Mouse (Mus musculus): ENCODE data around the gene Tnfaip8l1.

The Tnfaip8l1 gene

GRCm38 (mm10) chr17:56137839-56138613, 24.3 kb upstream of the Tnfaip8l1 start:
- no peak for DNase-seq (ENCODE audit: low read depth, low spot score)

GRCm38 (mm10) chr17:56139355-56139754, 22.9 kb upstream of the Tnfaip8l1 start:
- no peak for DNase-seq (ENCODE audit: low read depth, low spot score)

GRCm38 (mm10) chr17:56139858-56140595, 22.2 kb upstream of the Tnfaip8l1 start, which contains the start of gene Sema6b:
Gene Sema6b (minus strand): TSS chr17:56140343.
- no peak for DNase-seq (ENCODE audit: low read depth, low spot score)

GRCm38 (mm10) chr17:56141702-56142605, 20.3 kb upstream of the Tnfaip8l1 start:
- no peak for DNase-seq (ENCODE audit: low read depth, low spot score)

- DNase-seq (ENCODE audit: low read depth, low spot score): no peak
These were observed 17.7 kb upstream of the Tnfaip8l1 start for GRCm38 (mm10) chr17:56144546-56144945.

GRCm38 (mm10) chr17:56146131-56146530, 16.1 kb upstream of the Tnfaip8l1 start:
- DNase-seq (ENCODE audit: low read depth, low spot score): no peak

GRCm38 (mm10) chr17:56147420-56147819, 14.9 kb upstream of the Tnfaip8l1 start:
- DNase-seq (ENCODE audit: low read depth, low spot score): no peak

- DNase-seq (ENCODE audit: low read depth, low spot score): no peak
These were observed 14.0 kb upstream of the Tnfaip8l1 start for GRCm38 (mm10) chr17:56148280-56148679.

- DNase-seq (ENCODE audit: low read depth, low spot score): no peak
These were observed 13.3 kb upstream of the Tnfaip8l1 start for GRCm38 (mm10) chr17:56148790-56149618.

GRCm38 (mm10) chr17:56149897-56150296, 12.4 kb upstream of the Tnfaip8l1 start:
- DNase-seq (ENCODE audit: low read depth, low spot score): no peak

- no peak for DNase-seq (ENCODE audit: low read depth, low spot score)
These were observed 8.6 kb upstream of the Tnfaip8l1 start for GRCm38 (mm10) chr17:56153643-56154042.

- DNase-seq (ENCODE audit: low read depth, low spot score): peak; percentile 73
These were observed 2.5 kb upstream of the Tnfaip8l1 start for GRCm38 (mm10) chr17:56159729-56160128.

GRCm38 (mm10) chr17:56163523-56164102, 1.3 kb downstream of the Tnfaip8l1 start:
- no peak for DNase-seq (ENCODE audit: low read depth, low spot score)

- DNase-seq (ENCODE audit: low read depth, low spot score): no peak
These were observed 2.2 kb downstream of the Tnfaip8l1 start for GRCm38 (mm10) chr17:56164510-56164909.

- no peak for DNase-seq (ENCODE audit: low read depth, low spot score)
These were observed 3.4 kb downstream of the Tnfaip8l1 start for GRCm38 (mm10) chr17:56165671-56166070.

GRCm38 (mm10) chr17:56169830-56170229, 7.6 kb downstream of the Tnfaip8l1 start:
- no peak for DNase-seq (ENCODE audit: low read depth, low spot score)

GRCm38 (mm10) chr17:56170636-56171035, 8.4 kb downstream of the Tnfaip8l1 start:
- no peak for DNase-seq (ENCODE audit: low read depth, low spot score)

GRCm38 (mm10) chr17:56171456-56171855, 9.2 kb downstream of the Tnfaip8l1 start:
- DNase-seq (ENCODE audit: low read depth, low spot score): no peak

- DNase-seq (ENCODE audit: low read depth, low spot score): no peak
These were observed 9.6 kb downstream of the Tnfaip8l1 start for GRCm38 (mm10) chr17:56171881-56172280.

GRCm38 (mm10) chr17:56173401-56174046, 11.2 kb downstream of the Tnfaip8l1 start:
- no peak for DNase-seq (ENCODE audit: low read depth, low spot score)
